In genomic region chr2:102759479-102759878, GRCm38 (mm10) we compare ENCODE assay signal across 21 mouse cellular contexts.
DNase-seq lines count a peak whose midpoint lies in the region; ATAC-seq and TF ChIP-seq lines count a peak whose summit lies in the region.
"Had no signal": no experiment of that assay in that cellular context is flagged by ENCODE, and none has a peak within 500 bp of the region (broad histone marks: within the 10 kb centered on the region; RNA-seq: fewer than 3 reads in every experiment).

No protein-coding gene starts in this region.

- no peak for TF ChIP-seq CTCF in layer of hippocampus, adult 2 months (conservative IDR thresholded peaks at IDR 0.05)
- no peak for TF ChIP-seq CTCF in midbrain, postnatal 0 days (IDR thresholded peaks at IDR 0.05)

- DNase-seq in hindbrain, embryonic 11.5 days (ENCODE audit: low spot score): no peak
- peak in 1 of 2 experiments; percentile 38 for DNase-seq in layer of hippocampus, adult 2 months (ENCODE audit: low spot score in 2 of 2)
- DNase-seq in layer of hippocampus, adult 9-10 months (ENCODE audit: low spot score): no peak
- peak; percentile 53 for DNase-seq in midbrain, postnatal 0 days (ENCODE audit: low spot score)
- no peak for DNase-seq in retina, embryonic 14.5 days (ENCODE audit: low spot score)
- DNase-seq: adrenal gland, adult 2 months; adrenal gland, postnatal 10 days; adrenal gland, postnatal 36 days; cerebellum, adult 11-12 months; cerebellum, adult 9-10 months; cerebellum, postnatal 25 days had no signal

- no peak overlapping the region for H3K27ac ChIP-seq in hindbrain, embryonic 16.5 days (ENCODE audit: low read depth, low read length)
- no peak overlapping the region for H3K27ac ChIP-seq in hindbrain, embryonic 11.5 days (ENCODE audit: low read depth, low read length)
- H3K27ac ChIP-seq in layer of hippocampus, adult 2 months: peak overlapping the region; percentile 56
- no peak overlapping the region for H3K27ac ChIP-seq in midbrain, postnatal 0 days (ENCODE audit: low read depth, low read length)
- H3K27ac ChIP-seq in midbrain, embryonic 13.5 days: no peak overlapping the region
- peak overlapping the region; percentile 37; the same call in 1 of the 2 replicates for H3K27ac ChIP-seq in macrophage
- H3K27ac ChIP-seq: embryonic facial prominence, embryonic 10.5 days; embryonic facial prominence, embryonic 12.5 days; forebrain, embryonic 10.5 days; forebrain, embryonic 12.5 days had no signal

- H3K9me3 ChIP-seq in hindbrain, embryonic 16.5 days (ENCODE audit: control insufficient read depth, low read length): no peaks in the 10 kb centered on the region
- no peaks in the 10 kb centered on the region for H3K9me3 ChIP-seq in hindbrain, embryonic 11.5 days (ENCODE audit: control insufficient read depth, low read length)
- H3K9me3 ChIP-seq in midbrain, postnatal 0 days (ENCODE audit: low read length): no peaks in the 10 kb centered on the region
- no peaks in the 10 kb centered on the region for H3K9me3 ChIP-seq in midbrain, embryonic 13.5 days
- H3K9me3 ChIP-seq: embryonic facial prominence, embryonic 10.5 days; embryonic facial prominence, embryonic 12.5 days; forebrain, embryonic 10.5 days; forebrain, embryonic 12.5 days had no signal

- H3K4me3 ChIP-seq in hindbrain, embryonic 16.5 days (ENCODE audit: low read length): no peak overlapping the region
- no peak overlapping the region for H3K4me3 ChIP-seq in hindbrain, embryonic 11.5 days (ENCODE audit: low read depth, low read length)
- no peak overlapping the region for H3K4me3 ChIP-seq in layer of hippocampus, adult 2 months
- no peak overlapping the region for H3K4me3 ChIP-seq in midbrain, postnatal 0 days (ENCODE audit: low read depth, low read length)
- no peak overlapping the region for H3K4me3 ChIP-seq in midbrain, embryonic 13.5 days (replicated peaks)
- no peak overlapping the region for H3K4me3 ChIP-seq in macrophage (ENCODE audit: inconsistent target)
- H3K4me3 ChIP-seq: embryonic facial prominence, embryonic 10.5 days; embryonic facial prominence, embryonic 12.5 days; erythroblast, embryonic 14.5 days; forebrain, embryonic 10.5 days; forebrain, embryonic 12.5 days had no signal

- H3K36me3 ChIP-seq in hindbrain, embryonic 16.5 days (ENCODE audit: control insufficient read depth, insufficient read depth, low read length): peaks cover 12% of the 10 kb centered on the region; the same call in 1 of the 2 replicates
- no peaks in the 10 kb centered on the region; the same call in 1 of the 2 replicates for H3K36me3 ChIP-seq in hindbrain, embryonic 11.5 days (ENCODE audit: control insufficient read depth, insufficient read depth, low read length)
- peaks cover 7% of the 10 kb centered on the region; the same call in 1 of the 2 replicates for H3K36me3 ChIP-seq in midbrain, postnatal 0 days (ENCODE audit: insufficient read depth, low read length)
- H3K36me3 ChIP-seq in midbrain, embryonic 13.5 days: peaks cover 42% of the 10 kb centered on the region
- H3K36me3 ChIP-seq in macrophage (ENCODE audit: inconsistent target): no peaks in the 10 kb centered on the region
- H3K36me3 ChIP-seq: embryonic facial prominence, embryonic 10.5 days; embryonic facial prominence, embryonic 12.5 days; forebrain, embryonic 10.5 days; forebrain, embryonic 12.5 days had no signal

- H3K79me2 ChIP-seq in macrophage (ENCODE audit: inconsistent target): no peaks in the 10 kb centered on the region

- no peak overlapping the region for H3K4me2 ChIP-seq in hindbrain, embryonic 16.5 days (ENCODE audit: low read length)
- H3K4me2 ChIP-seq in hindbrain, embryonic 11.5 days (replicated peaks; ENCODE audit: low read depth, low read length): no peak overlapping the region
- H3K4me2 ChIP-seq in midbrain, postnatal 0 days (ENCODE audit: low read depth, low read length, poor library complexity, severe bottlenecking): no peak overlapping the region
- no peak overlapping the region for H3K4me2 ChIP-seq in midbrain, embryonic 13.5 days (replicated peaks)
- H3K4me2 ChIP-seq: embryonic facial prominence, embryonic 12.5 days; forebrain, embryonic 12.5 days had no signal

- 86% methylated on average over 5 of the region's 5 CpGs for WGBS in hindbrain, embryonic 16.5 days
- WGBS in hindbrain, embryonic 11.5 days: 98% methylated on average over 5 of the region's 5 CpGs
- WGBS in midbrain, postnatal 0 days: 78% methylated on average over 5 of the region's 5 CpGs
- WGBS in midbrain, embryonic 13.5 days: 87% methylated on average over 5 of the region's 5 CpGs
- 91% methylated on average over 5 of the region's 5 CpGs for WGBS in macrophage (ENCODE audit: missing documents)

- no peaks in the 10 kb centered on the region for H3K4me1 ChIP-seq in hindbrain, embryonic 16.5 days (ENCODE audit: control insufficient read depth, insufficient read depth, low read depth, low read length)
- no peaks in the 10 kb centered on the region for H3K4me1 ChIP-seq in hindbrain, embryonic 11.5 days (replicated peaks; ENCODE audit: control insufficient read depth, insufficient read depth, low read length)
- H3K4me1 ChIP-seq in midbrain, postnatal 0 days (ENCODE audit: insufficient read depth, low read length): no peaks in the 10 kb centered on the region
- no peaks in the 10 kb centered on the region for H3K4me1 ChIP-seq in midbrain, embryonic 13.5 days (replicated peaks)
- H3K4me1 ChIP-seq: embryonic facial prominence, embryonic 10.5 days; embryonic facial prominence, embryonic 12.5 days; forebrain, embryonic 10.5 days; forebrain, embryonic 12.5 days had no signal

- H3K27me3 ChIP-seq in hindbrain, embryonic 16.5 days (replicated peaks; ENCODE audit: control insufficient read depth, insufficient read depth, low read length): no peaks in the 10 kb centered on the region
- no peaks in the 10 kb centered on the region for H3K27me3 ChIP-seq in hindbrain, embryonic 11.5 days (ENCODE audit: control insufficient read depth, insufficient read depth, low read length)
- H3K27me3 ChIP-seq in midbrain, postnatal 0 days (ENCODE audit: insufficient read depth, low read length): no peaks in the 10 kb centered on the region
- no peaks in the 10 kb centered on the region for H3K27me3 ChIP-seq in midbrain, embryonic 13.5 days
- H3K27me3 ChIP-seq: embryonic facial prominence, embryonic 12.5 days; forebrain, embryonic 12.5 days had no signal

- H3K9ac ChIP-seq in hindbrain, embryonic 16.5 days (ENCODE audit: low read depth, low read length): no peak overlapping the region
- H3K9ac ChIP-seq in hindbrain, embryonic 11.5 days (ENCODE audit: low read depth, low read length): no peak overlapping the region
- no peak overlapping the region for H3K9ac ChIP-seq in midbrain, postnatal 0 days (replicated peaks; ENCODE audit: low read length, poor library complexity, severe bottlenecking)
- no peak overlapping the region for H3K9ac ChIP-seq in midbrain, embryonic 13.5 days (replicated peaks)
- H3K9ac ChIP-seq: embryonic facial prominence, embryonic 12.5 days; forebrain, embryonic 12.5 days had no signal

- ATAC-seq in hindbrain, embryonic 16.5 days: peak; percentile 40; the same call in 1 of the 2 replicates
- no peak for ATAC-seq in hindbrain, embryonic 11.5 days (ENCODE audit: low FRiP score)
- no peak for ATAC-seq in midbrain, postnatal 0 days (ENCODE audit: low FRiP score)
- ATAC-seq in midbrain, embryonic 13.5 days: no peak
- ATAC-seq: forebrain, embryonic 14.5 days; forebrain, embryonic 16.5 days had no signal

Comparison
In these comparisons a context has a peak if more than half of its experiments do, and no peak if none do; other contexts are left out.
1. H3K27ac ChIP-seq: peak in layer of hippocampus, adult 2 months (single experiment) and macrophage (single experiment); none in hindbrain, embryonic 16.5 days (single experiment), hindbrain, embryonic 11.5 days (single experiment), midbrain, postnatal 0 days (single experiment) and midbrain, embryonic 13.5 days (single experiment).